Mouse (Mus musculus) stomach, embryonic 16.5 days (tissue): ENCODE data around the gene Trp53i13. TPM values are rescaled to one million over a fixed set of nuclear protein-coding genes. Genes with fewer than 3 reads are reported as not detected.

Experiments
- ATAC-seq: fragments of 200-750 bp; cut with Nextera tagmentation; 2 replicates; pipeline ENCODE4 v1.8.0; 2017; ENCODE audit warnings: moderate number of reproducible peaks, moderate TSS enrichment; ENCODE audit not compliant: insufficient read depth, low FRiP score
- H3K27ac ChIP-seq: fragments of 300-500 bp; sonication (generic); 2 replicates; pipeline ENCODE4 v1.5.1; 2014; ENCODE audit warnings: low read length
- H3K27me3 ChIP-seq: fragments of 300-500 bp; sonication (generic); 2 replicates; pipeline ENCODE4 v1.6.1; 2014; ENCODE audit warnings: low read length, control low read depth, mixed read lengths; ENCODE audit not compliant: control insufficient read depth, insufficient read depth
- H3K36me3 ChIP-seq: fragments of 300-500 bp; sonication (generic); 2 replicates; pipeline ENCODE4 v1.6.1; 2014; ENCODE audit warnings: low read length; ENCODE audit not compliant: control insufficient read depth, insufficient read depth
- H3K4me1 ChIP-seq: fragments of 300-500 bp; sonication (generic); 2 replicates; pipeline ENCODE4 v1.6.1; 2014; ENCODE audit warnings: low read length, control low read depth, mixed read lengths; ENCODE audit not compliant: control insufficient read depth, insufficient read depth
- H3K4me2 ChIP-seq: fragments of 300-500 bp; sonication (generic); 2 replicates; pipeline ENCODE4 v1.6.1; 2014; ENCODE audit warnings: low read depth, low read length, mixed read lengths
- H3K4me3 ChIP-seq: fragments of 300-500 bp; sonication (generic); replicated peaks from 2 replicates; pipeline ENCODE4 v1.5.1; 2014; ENCODE audit warnings: mild to moderate bottlenecking, low read length
- H3K9ac ChIP-seq: fragments of 300-500 bp; sonication (generic); 2 replicates; pipeline ENCODE4 v1.6.1; 2014; ENCODE audit warnings: low read length
- H3K9me3 ChIP-seq: fragments of 300-500 bp; sonication (generic); replicated peaks from 2 replicates; pipeline ENCODE4 v1.6.1; 2016; ENCODE audit warnings: low read length, control low read depth; ENCODE audit not compliant: control insufficient read depth
- WGBS: fragments of 180-500 bp; shearing (Covaris S2); extraction: QIAGEN DNeasy Blood & Tissue Kit; methylation state at CpG from one replicate; pipeline ENCODE4 v1.1.7; 2014; 5-methylcytosine and 5-hydroxymethylcytosine counted together
- polyA plus RNA-seq: library from polyadenylated mRNA; unstranded; fragments of >200 nt; fragmentation: Nextera tagmentation; extraction: Ambion mirVana; gene quantifications from 2 replicates; pipeline ENCODE4 v1.2.1, GENCODE M21; 2015

Trp53i13 gene
- polyA plus RNA-seq, 1 experiment from 2014 or later: 25.1 TPM

DNA sequence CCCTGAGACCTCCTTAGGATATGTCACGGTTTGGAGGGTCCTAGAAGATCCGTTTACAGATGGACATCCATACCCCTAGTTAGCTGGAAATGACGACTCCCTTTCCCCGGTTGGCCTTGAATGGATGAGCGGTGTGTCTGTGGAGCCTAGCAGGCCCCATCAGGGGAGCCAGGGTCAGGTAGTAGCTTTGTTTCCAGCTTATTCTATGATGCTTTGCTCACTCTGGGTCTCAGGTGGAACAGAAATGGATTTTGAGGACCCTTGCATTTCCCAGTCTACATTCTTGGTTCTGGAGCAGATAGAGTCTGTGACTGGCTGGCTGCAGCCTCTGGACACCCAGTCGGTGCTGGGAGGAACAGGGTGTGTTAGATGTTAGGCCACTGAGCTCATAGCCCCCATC, 21.0 kb downstream of the Trp53i13 start:
- WGBS: 64% methylated on average over 6 of the region's 6 CpGs
- no peak for ATAC-seq
- H3K4me2 ChIP-seq: peak overlapping the region; percentile 81
- H3K4me3 ChIP-seq: peak overlapping the region; percentile 79
- H3K27me3 ChIP-seq: no peaks in the 10 kb centered on the region
- H3K9me3 ChIP-seq: no peaks in the 10 kb centered on the region
- H3K36me3 ChIP-seq: 0 out of 2 replicates have a peak, but pooled peaks cover 3% of the 10 kb centered on the region
- no peak overlapping the region for H3K27ac ChIP-seq
- peak overlapping the region; percentile 96 for H3K9ac ChIP-seq
- peaks cover 64% of the 10 kb centered on the region for H3K4me1 ChIP-seq

DNA sequence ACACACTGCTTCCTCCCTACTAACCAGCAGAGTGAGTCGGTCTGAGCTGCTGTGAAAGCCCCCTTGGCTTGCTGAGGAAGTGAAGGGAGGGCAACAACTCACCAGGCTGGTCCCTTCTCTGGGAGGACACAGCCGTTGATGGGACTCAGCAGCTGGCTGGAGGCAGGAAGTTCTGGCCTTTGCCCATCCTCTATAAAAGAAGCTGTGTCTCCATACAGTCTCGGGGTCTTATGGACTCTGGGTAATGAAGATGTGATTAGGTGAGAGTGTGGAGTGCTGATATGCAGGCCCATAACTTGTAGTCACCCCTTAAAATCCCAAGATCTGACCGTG, 21.5 kb downstream of the Trp53i13 start:
- H3K9ac ChIP-seq: peak overlapping the region; percentile 96
- H3K36me3 ChIP-seq: 0 out of 2 replicates have a peak, but pooled peaks cover 1% of the 10 kb centered on the region
- peak overlapping the region; percentile 89 for H3K27ac ChIP-seq
- H3K4me2 ChIP-seq: peak overlapping the region; percentile 81
- no peaks in the 10 kb centered on the region for H3K27me3 ChIP-seq
- H3K4me1 ChIP-seq: peaks cover 64% of the 10 kb centered on the region
- 26% methylated on average over 4 of the region's 4 CpGs for WGBS
- ATAC-seq: no peak
- H3K4me3 ChIP-seq: peak overlapping the region; percentile 79
- H3K9me3 ChIP-seq: no peaks in the 10 kb centered on the region

DNA sequence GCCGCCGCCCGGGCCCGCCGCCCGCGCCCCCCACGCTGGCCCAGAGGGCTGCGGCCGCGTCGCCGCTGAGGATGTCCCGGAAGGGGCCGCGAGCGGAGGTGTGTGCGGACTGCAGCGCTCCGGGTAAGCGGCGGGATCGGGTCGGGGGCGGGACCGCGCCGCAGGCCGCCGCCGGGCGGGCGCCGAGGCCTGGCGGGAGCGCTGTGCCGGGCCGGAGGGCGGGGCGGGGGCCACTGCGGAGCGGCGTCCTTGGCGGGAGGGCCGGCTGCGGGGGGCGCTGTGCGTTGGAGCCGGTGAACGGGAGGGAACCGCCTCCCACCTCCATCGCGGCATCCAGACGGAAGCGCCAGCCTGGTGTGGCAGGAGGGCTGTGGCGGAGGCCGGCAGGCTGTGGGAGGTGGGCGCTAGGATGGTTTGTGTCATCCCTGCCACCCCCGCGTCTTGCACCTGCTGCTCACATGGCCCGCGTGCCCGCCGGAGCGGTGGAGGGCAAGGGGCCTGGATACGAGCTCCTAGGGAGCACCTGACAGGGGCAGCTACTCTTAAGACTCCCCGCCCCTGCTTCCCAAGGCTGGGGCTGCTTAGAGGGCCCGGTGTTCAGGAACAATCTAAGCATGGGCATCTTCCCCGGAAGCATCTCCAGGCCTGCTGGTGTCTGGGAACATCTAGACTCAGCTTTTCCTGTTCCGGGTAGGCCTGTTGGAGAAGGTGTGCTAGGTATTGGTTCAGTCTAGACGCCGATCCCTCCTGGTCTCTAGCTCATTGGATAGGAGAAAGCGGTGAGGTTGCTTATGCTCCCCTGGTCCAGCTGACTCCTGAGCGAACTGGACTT, 22.1 kb downstream of the Trp53i13 start, which contains the start of gene Git1:
Gene Git1, plus strand, starts transcription at position 51 of the 832 bp plus-strand sequence.
- Histone ChIP-seq H3K36me3 (no peaks in the 10 kb centered on the region), H3K4me1 (peaks cover 66% of the 10 kb centered on the region), H3K27me3 (no peaks in the 10 kb centered on the region), H3K27ac (peak within 1 kb of the TSS; percentile 89), H3K9me3 (no peaks in the 10 kb centered on the region), H3K4me2 (peak within 1 kb of the TSS; percentile 89), H3K9ac (peak within 1 kb of the TSS; percentile 96), H3K4me3 (peak within 1 kb of the TSS; percentile 79)
- ATAC-seq: no peak
- under 1% methylated on average over 72 of the region's 74 CpGs for WGBS

DNA sequence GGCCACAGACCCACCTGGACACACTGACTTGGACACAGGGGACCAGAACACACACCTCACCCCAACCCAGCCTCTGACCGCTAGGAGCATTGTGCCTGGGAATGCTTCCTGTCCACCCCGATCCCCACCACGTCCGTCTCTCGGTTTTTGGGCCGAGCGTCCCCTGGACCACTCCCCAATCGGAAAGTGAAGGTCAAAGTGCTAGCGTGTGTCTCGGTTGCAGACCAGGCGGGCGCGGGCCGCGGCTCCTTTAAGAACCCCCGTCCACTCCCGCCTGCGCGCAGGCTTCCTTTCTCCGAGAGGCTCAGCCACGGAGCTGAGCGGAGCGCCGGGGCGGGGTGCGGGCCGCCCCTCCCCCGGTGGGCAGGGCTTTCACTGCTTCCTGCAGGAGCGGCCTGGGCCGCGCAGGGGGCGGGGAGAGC, 22.9 kb downstream of the Trp53i13 start:
- Histone ChIP-seq H3K9ac (peak overlapping the region; percentile 96), H3K4me2 (peak overlapping the region; percentile 89), H3K4me3 (peak overlapping the region; percentile 79), H3K27ac (peak overlapping the region; percentile 89), H3K9me3 (no peaks in the 10 kb centered on the region), H3K27me3 (no peaks in the 10 kb centered on the region), H3K4me1 (peaks cover 63% of the 10 kb centered on the region), H3K36me3 (no peaks in the 10 kb centered on the region)
- peak; percentile 79 for ATAC-seq
- 1% methylated on average over 31 of the region's 32 CpGs for WGBS

DNA sequence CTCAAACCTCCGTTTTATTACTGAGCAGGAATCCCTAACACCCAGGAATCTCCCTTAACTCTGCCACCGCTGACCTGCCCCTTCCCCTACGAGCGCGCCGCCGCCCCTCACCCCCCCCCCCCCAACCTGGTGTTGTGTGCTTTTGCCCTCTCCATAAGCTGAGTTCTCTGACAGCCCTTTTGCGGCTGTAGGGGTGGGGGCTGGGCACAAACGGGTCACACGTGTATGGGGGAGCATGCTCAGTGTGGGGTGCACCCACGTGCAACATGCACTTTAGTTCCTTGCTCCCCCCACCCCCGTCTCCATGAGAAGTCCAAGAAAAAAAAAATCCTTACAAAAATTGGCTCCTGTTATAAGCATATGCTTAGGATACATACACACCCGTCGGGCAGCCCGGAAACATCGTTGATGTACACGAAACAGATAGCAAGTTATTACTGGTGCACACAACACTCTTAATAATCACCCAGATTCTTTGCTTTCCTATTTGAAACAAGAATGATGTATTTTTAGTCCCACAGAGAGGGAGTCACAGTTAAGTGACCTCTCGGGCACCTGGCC, 23.4 kb downstream of the Trp53i13 start:
- no peaks in the 10 kb centered on the region for H3K27me3 ChIP-seq
- peak overlapping the region; percentile 96 for H3K9ac ChIP-seq
- H3K9me3 ChIP-seq: no peaks in the 10 kb centered on the region
- peak overlapping the region; percentile 89 for H3K4me2 ChIP-seq
- H3K4me3 ChIP-seq: peak overlapping the region; percentile 79
- H3K36me3 ChIP-seq: no peaks in the 10 kb centered on the region
- under 1% methylated on average over 18 of the region's 18 CpGs for WGBS
- H3K27ac ChIP-seq: peak overlapping the region; percentile 89
- no peak for ATAC-seq
- H3K4me1 ChIP-seq: peaks cover 59% of the 10 kb centered on the region

DNA sequence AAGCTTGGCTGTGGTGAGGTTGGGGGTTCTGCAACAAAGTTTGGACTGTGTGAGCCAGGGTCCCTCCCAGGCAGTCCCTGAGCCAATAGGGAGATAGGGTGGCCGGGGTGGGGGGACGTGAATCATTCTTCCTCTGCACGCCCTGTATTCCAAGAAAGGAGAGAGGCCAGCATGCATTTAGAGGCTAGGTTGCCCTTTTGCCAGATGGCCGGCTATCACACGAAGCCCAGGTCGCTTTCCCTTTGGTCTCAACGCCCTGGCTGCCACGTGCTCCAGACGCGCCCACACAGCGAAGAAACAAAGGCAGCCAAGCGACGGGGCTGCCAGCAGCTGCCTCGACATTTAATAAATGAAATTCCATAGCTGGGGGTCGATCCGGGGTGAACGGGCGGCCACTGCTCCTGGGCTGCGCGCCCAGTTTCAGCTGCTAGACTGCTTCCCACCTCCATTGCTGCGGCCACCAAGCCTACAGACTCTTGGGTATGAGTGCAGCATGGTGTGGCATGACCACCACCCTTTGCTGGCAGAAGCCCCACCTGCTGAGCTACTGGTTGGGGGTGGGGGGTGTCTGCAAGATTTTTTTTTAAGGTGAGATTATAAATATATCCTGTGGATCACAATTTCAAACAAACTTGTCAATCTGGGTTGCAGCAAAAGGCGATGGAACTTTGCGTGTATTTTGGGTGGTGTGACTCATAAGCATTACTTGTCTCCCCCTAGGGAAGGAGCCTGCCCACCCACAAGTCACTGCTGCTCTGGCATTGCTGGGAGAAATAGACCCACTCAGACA, 24.1 kb downstream of the Trp53i13 start:
- Histone ChIP-seq H3K27ac (peak overlapping the region; percentile 89), H3K4me3 (peak overlapping the region; percentile 79), H3K4me2 (peak overlapping the region; percentile 89), H3K9me3 (no peaks in the 10 kb centered on the region), H3K4me1 (peaks cover 60% of the 10 kb centered on the region), H3K27me3 (no peaks in the 10 kb centered on the region), H3K36me3 (no peaks in the 10 kb centered on the region), H3K9ac (peak overlapping the region; percentile 96)
- peak; percentile 74 for ATAC-seq
- WGBS: 0% methylated on average over 23 of the region's 23 CpGs

DNA sequence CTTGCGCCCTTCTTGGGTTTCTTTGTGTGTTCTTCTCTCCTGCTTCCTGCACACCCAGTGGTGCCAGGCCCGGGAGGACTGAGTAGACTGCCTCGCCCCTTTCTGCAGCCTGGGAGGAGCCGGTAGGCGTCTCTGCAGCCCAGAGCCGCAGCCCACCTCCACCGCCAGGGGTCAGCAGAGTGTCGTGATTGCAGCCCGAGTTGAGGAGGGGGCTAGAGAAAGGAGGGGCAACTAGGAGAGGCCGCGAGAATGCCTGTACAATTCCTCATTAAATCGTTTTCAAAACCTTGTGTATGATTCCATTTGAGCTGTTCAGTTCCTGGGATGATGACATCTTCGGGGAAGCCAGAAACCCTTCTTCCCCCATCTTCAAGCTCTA, 24.7 kb downstream of the Trp53i13 start:
- Histone ChIP-seq H3K36me3 (no peaks in the 10 kb centered on the region), H3K9me3 (no peaks in the 10 kb centered on the region), H3K27ac (peak overlapping the region; percentile 89), H3K4me3 (peak overlapping the region; percentile 79), H3K27me3 (no peaks in the 10 kb centered on the region), H3K9ac (peak overlapping the region; percentile 96), H3K4me2 (peak overlapping the region; percentile 89), H3K4me1 (peaks cover 59% of the 10 kb centered on the region)
- peak; percentile 76 for ATAC-seq
- under 1% methylated on average over 13 of the region's 13 CpGs for WGBS

DNA sequence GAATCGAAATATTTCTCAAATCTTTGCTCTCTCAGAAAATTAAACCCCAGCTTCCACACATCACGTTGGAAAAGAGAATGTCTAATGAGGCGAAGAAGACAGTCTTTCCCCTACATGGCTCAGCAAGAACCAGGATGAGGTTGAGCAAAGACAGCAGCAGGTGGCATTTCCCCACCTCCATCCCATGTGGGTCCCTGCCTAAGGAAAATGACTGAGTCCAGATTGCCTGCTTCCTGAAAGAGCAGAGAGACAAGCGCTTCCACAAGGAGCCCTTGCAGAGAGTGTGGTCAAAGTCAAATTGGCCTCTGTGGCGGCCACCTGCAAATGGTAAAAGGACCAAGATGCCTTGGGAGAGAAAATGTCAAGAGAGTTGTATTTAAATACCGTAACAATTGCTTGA, 25.3 kb downstream of the Trp53i13 start:
- H3K27ac ChIP-seq: peak overlapping the region; percentile 89
- H3K9ac ChIP-seq: peak overlapping the region; percentile 40; the same call in 1 of the 2 replicates
- H3K27me3 ChIP-seq: no peaks in the 10 kb centered on the region
- no peaks in the 10 kb centered on the region for H3K36me3 ChIP-seq
- H3K4me2 ChIP-seq: peak overlapping the region; percentile 89
- no peaks in the 10 kb centered on the region for H3K9me3 ChIP-seq
- 67% methylated on average over 6 of the region's 6 CpGs for WGBS
- no peak overlapping the region for H3K4me3 ChIP-seq
- peaks cover 57% of the 10 kb centered on the region for H3K4me1 ChIP-seq
- no peak for ATAC-seq
